Mouse (Mus musculus) frontal cortex, adult 2 months (tissue): ENCODE data around the gene Ptpn11. TPM values are rescaled to one million over a fixed set of nuclear protein-coding genes. Genes with fewer than 3 reads are reported as not detected.
"Not testable (repeated sequence)": the region's sequence is repeated elsewhere in the genome, so short reads cannot be mapped to it uniquely, and the experiment has no call there.

ENCODE experiments used
- DNase-seq, 2 experiments: peaks; one replicate each; pipeline ENCODE4 v3.0.0; 2022; ENCODE audit warnings: low spot score in 1 of 2; ENCODE audit errors: extremely low spot score in 1 of 2
- polyA plus RNA-seq: library from polyadenylated mRNA; depleted of rRNA; stranded (reverse); fragments of >200 nt; gene quantifications from 2 replicates; pipeline ENCODE4 v1.2.3, GENCODE M21; 2012; rRNA removed

Ptpn11 gene
- polyA plus RNA-seq = 63.8 and 64.8 TPM in 2 replicates

DNA sequence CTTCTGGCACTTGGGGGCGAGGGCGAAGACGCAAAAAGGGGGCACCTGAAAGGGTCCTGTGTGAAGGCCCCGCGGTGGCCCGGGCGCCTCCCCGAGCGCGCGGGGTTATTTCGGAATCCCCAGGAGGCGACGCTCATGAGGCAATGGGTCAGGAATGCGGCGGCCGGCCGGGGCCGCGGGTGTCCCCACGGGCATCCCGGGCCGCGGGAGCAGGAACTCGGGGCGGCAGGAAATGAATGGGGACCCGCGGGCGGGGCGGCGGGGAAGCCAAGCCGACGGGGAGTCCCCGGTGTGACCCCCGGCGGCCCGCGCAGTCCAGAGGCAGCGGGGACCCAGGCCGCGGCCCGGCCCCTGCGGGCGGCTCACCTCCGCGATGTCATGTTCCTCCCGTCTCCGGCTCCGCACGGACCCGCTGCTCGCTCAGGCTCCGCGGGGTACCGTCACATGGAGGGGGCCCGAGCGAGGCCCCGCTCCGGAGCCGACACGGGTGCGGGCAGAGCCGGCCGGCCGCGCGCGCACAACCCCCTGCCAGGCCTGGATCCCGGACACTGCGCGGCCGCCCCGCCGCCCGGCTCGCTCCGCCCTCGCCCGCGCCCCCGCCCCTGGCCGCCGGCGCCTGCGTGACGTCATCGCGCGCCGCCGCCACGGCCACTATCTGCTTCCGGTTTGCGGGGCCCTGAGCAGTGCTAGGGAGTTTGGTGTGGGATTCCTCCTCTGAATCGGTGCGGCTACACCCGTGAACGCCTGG is at the start of gene Ptpn11:
Ptpn11 (minus strand) TSS at position 562 of the 748 bp plus-strand sequence.
- peak in 1 of 2 experiments; percentile 80 for DNase-seq

DNA sequence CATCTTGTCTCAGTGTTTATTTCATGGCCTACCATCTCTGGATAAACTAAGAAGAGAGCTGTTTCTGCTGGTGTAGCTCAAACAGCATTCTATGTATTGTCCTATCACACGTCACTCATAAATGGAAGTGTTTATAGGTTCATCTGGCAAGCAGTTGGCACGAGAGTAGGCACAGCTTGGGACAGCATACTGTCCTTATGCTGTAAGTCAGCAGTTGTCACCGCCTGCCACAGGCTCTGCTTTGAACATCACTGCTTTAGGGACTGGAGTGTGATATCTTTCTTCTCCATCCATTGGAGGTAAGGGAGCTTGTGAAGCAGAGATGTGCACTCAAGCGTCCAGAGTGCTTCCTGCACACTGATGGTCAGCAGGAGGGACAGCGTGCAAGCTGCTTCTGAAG is 48.6 kb upstream of the Ptpn11 start:
- no peak for DNase-seq

GRCm38 (mm10) chr5:121238208-121238607 is 47.0 kb upstream of the Ptpn11 start:
- DNase-seq = no peak

DNA sequence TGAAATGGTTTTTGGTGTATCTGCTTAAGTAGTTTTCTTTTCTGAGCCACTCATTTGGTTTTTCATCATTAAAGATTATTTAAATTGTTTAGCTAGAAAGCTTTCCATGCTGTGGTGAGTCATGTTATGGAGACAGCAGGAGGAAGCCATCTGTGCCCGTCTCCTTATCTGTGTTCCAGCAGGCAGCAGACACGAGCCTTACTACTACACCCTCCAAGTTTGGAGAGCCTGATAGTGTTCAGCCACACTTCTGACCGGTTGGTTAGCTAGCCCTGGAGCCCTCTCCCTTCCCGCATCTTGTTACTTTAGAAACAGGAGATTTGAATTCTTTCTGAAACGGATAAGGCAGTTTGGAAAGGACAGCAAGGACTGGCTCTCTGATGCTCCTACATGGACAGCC is 45.0 kb upstream of the Ptpn11 start:
- DNase-seq = peak; percentile 61 to 74

GRCm38 (mm10) chr5:121233726-121234125 is 42.5 kb upstream of the Ptpn11 start:
- DNase-seq = no peak

DNA sequence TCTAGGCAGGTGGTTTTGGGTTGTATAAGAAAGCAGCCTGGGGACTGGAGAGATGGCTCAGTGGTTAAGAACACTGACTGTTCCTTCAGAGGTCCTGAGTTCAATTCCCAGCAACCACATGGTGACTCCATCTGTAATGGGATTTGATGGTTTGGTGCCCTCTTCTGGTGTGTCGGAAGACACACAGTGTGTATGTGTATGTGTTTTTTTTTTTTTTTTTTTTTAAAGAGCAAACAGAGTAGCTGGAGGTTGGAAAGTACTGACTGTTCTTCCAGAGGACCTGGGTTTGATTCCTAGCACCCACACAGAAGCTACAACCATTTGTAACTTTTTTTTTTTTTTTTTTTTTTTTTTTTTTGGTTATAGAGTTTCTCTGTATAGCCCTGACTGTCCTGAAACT is 41.6 kb upstream of the Ptpn11 start:
- DNase-seq = no peak

DNA sequence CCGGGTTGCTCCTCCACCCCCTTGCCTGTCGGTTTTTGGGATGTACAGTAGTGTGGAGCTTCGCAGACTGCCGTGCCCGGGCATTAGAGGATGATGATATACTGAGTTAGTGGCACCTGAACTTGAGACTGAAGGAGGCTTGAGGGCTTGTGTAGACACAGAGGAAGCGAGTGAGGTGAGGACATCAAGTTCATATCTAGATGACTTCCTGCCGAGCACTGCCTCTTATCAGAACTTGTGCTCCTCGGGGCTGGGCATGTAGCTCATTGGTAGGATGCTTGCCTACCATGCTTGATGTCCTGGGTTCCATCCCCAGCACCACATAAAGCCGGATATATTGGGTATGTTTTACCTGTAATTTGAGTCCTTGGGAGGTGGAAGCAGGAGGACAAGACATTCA is 39.6 kb upstream of the Ptpn11 start:
- no peak for DNase-seq

GRCm38 (mm10) chr5:121229182-121229581 is 38.0 kb upstream of the Ptpn11 start:
- DNase-seq = no peak

DNA sequence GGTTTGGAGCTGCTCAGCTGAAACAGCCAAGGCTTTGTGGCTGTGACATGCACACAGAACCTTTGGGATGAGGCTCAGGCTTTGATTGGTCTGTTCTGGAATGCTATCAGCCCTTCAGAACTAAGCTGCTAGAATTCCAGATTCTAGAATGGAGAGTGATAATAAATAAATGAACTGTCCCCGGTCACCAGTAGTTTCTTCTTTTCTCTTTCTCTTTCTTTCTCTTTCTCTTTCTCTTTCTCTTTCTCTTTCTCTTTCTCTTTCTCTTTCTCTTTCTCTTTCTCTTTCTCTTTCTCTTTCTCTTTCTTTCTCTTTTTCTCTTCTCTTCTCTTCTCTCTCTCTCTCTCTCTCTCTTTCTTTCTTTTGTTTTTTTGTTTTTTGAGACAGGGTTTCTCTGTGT is 36.1 kb upstream of the Ptpn11 start:
- not testable (repeated sequence) for DNase-seq

DNA sequence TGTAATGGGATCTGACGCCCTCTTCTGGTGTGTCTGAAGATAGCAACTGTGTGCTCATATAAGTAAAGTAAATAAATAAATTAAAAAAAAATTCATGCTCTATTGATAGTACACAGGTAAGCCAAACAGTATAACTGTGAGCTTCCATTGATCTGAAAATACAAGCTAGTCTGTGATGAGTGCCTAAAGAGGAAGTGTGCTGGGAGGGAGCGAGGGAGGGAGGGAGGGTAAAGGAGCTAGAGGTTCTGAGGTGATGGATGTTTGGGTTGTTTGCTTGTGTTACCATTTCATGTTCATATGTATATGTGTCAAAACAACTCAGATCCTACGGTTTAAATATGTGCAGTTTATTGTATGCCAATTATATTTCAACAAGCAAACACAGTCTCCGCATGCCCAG is 35.6 kb upstream of the Ptpn11 start:
- no peak for DNase-seq

GRCm38 (mm10) chr5:121226406-121226805 is 35.2 kb upstream of the Ptpn11 start:
- no peak for DNase-seq

DNA sequence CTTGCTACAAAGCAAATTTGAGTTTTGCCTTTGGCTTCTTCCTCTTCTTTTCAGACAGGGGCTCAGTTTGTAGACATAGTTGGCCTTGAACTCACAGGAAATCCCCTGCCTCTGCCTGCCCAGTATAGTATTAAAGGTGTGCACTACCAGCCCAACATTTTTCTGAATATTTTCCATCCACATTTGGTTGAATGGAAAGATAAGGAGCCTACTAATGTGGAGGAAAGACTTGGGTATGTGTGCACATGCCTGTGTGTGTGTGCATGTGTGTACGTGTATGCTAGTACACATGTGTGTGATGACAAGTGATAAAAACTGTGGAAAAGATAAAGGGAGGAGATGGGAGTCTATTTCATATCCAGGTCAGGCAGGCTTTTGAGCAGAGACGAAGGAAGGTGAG is 34.7 kb upstream of the Ptpn11 start:
- no peak for DNase-seq

DNA sequence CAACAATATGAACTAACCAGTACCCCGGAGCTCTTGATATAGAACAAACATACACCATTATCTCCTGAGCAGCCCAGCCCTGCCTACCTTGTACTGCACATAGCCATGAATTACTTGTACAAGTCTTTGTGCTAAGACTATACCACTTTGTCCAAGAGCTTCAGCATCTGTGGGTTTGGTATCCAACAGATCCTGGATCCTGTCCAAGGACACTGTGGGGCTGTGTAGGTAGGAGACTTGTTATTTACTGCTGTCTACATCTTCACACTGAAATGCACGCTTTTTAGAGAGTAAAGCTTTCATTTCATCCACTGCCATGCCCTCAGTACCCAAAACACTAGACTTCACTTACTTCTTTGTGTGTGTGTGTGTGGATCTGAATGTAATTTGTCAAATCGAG is 33.7 kb upstream of the Ptpn11 start:
- DNase-seq = peak in 1 of 2 experiments; percentile 42

GRCm38 (mm10) chr5:121224020-121224419 is 32.8 kb upstream of the Ptpn11 start:
- not testable (repeated sequence) for DNase-seq

GRCm38 (mm10) chr5:121221328-121221850 is 30.2 kb upstream of the Ptpn11 start:
- no peak for DNase-seq

GRCm38 (mm10) chr5:121220732-121221301 is 29.6 kb upstream of the Ptpn11 start:
- DNase-seq = no peak

- peak; percentile 86 to 98 for DNase-seq
Observed at GRCm38 (mm10) chr5:121219980-121220731, 29.0 kb upstream of the Ptpn11 start, which contains the start of gene Hectd4. Gene Hectd4, plus strand, starts transcription at chr5:121220219.

DNA sequence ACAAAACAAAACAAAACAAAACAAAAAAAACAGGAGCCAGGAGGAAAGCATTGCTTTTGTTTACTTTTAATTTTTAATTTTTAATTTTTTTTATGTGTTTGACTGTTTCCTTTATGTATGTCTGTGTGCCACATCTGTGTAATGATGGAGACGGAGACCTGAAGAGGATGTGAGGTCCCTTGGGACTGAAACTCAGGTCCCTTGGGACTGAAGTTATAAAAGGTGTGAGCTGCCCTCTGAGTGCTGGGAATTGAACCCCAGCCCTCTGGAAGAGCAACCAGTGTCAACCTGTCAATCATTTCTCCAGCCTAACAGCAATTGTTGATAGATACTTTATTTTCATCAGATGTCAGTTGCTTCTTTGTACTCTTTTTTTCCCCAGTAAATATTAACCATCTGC is 28.0 kb upstream of the Ptpn11 start:
- DNase-seq = no peak

GRCm38 (mm10) chr5:121217313-121217634 is 26.1 kb upstream of the Ptpn11 start:
- DNase-seq = no peak

GRCm38 (mm10) chr5:121216584-121217312 is 25.6 kb upstream of the Ptpn11 start:
- not testable (repeated sequence) for DNase-seq

DNA sequence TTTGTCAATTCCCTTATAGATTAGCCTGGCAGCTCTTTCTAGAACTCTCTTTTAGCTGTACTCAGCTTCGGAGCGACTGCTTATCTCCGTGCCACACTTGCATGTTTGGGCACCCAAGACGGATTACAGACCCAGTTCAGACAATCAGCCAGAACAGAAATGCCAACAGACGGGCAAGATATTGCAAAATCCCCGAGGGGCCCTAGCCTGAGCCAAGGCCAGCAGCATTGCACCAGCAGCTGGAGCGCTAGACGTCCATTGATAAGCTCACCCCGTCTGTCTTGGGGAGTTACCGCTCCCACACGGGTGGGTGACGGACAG is 24.9 kb upstream of the Ptpn11 start:
- DNase-seq = no peak
